Mouse (Mus musculus): ENCODE data around the gene Gys2.

The Gys2 gene

DNA sequence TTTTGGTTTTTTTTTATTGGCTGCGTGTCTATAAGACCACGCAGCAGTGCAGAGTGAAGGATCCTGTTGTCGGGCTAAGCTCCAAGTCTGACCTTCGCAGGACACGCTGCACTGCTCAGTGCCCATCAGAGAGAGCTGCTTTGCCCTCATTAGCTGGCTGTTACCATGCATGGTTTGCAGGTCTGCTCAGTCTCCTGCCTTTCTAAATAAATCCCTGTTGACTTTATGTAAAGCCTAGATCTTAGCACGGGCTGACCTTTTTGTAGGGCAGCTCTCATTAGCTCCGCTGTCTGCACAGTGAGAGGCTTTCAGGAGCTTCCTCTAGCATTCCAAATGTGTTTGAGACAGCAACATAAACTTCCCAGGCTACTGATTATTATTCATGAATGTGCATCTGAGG lies 14.9 kb downstream of the Gys2 start:
- DNase-seq (ENCODE audit: low spot score): no peak

DNA sequence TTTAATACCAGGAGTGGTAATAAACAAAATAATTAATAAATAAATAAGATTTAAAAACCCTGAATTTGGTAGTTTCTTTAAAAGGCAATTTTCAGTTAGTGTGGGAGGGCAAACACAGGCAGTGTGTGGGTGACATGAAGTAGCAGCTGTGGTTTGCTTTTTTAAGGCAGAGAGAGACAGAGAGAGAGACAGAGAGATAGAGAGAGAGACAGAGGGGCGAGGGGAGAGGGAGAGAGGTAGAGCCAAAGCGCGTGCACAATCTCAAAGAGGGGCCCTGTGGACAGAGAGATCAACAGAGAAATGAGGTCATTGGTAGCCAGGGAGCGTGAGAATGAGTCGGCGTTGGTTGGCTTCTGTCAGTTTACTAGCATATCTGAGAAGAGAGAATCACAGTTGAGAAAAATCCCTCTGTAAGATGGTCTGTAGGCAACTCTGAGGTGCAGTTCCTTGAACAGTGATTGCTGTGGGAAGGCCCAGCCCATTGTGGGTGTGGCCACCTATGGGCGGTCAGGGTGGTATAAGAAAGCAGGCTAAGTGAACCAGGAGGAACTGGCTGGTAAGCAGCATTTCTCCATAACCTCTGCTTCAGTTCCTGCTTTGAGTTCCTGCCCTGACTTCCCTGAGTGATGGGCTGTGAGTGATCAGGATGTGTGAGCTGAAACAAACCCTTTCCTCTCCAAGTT lies 17.5 kb downstream of the Gys2 start:
- no peak for DNase-seq (ENCODE audit: low spot score)

DNA sequence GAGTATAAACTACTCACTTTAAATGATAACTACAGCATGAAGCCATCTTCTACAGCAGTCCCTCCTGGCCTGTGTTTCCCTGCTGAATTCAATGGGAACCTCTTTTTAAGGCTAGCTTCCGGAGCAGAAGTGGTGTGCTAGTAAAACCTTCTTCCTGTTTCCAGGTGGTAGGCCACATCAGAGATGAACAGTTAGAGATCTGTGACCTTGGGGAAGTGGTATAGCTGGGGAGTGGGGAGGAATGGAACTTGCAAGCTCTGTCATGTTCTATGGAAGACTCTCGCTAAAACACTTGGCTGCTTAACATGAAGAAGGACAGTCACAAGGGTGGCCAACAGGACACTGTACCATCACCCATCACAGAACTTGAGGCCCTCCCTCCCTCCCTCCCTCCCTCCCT lies 19.6 kb downstream of the Gys2 start:
- no peak for DNase-seq (ENCODE audit: low spot score)

DNA sequence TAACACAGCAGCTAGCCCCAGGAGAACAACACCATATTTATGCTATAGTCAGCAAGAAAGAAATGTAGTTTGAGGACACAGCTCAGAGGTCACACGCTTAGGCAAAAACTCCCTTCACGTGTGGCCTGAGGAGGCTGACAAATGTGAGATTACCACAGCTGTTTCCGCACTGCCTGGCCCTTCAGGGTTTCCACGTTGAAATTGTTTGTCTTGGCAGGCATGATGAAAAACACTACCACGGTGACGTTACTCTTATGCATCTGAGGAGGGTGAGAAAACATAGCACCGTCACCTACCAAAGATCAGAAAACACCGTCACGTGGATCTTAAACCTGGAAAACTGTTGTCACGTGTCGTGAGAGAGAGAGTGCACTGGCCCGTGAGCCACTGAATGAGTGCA lies 21.5 kb downstream of the Gys2 start:
- DNase-seq (ENCODE audit: low spot score): no peak

DNA sequence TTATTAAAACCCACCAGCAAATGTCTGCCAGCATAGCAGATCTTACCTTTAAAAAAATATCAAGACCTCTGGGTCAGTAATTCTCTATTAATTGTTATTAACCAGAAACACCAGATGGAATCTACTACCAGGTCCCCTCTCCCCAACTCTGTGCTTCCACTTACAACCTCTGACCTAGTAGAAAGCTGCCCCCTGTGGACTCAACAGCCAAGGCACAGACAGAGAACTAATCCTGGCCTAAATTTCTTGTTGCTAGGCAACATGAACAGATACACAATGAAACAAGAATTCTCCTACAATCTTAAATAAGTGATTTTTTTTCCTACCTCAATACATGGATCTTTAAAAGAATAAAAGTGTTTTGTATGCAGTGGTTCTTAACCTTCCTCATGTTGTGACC lies 43.8 kb downstream of the Gys2 start:
- no peak for DNase-seq (ENCODE audit: low spot score)

DNA sequence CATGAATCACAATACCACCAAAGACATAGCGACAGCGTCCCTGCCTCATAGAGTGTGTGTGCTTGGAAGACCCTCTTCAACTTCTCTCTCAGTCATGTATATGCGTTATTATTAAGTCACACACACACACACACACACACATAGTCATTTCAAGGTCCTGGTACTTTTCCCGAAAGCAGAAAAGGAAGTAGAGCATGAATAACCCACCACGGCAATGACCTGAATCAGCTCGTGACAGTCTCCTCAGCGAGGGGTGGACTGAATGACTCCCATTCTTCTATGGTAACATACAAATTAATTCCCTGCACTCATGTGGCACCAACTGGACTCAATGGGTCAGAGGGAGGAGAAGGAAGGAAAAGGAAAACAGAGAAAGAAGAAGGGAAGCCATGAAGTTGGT lies 47.9 kb downstream of the Gys2 start:
- DNase-seq (ENCODE audit: low spot score): no peak

DNA sequence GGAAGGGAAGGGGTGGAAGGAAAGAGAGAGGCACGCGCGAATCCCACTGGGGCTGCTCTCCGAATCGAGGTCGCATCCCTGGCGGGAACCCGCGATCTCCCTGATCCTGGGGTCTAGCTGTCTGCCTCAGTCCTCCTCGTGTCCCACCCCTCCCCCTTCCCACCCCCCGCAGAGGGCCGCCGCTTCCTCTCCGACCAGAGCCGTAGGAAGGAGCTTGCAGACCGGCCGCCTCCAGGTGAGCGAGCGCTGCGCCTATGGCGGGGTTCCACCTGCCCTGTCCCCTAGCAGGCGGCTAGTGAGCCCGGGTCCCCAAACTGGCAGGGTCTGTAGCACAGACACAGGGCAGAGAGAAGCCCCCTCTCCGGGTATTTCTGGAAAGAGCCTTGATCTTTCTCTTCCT lies 58.3 kb downstream of the Gys2 start:
- DNase-seq (ENCODE audit: low spot score): peak; percentile 43

DNA sequence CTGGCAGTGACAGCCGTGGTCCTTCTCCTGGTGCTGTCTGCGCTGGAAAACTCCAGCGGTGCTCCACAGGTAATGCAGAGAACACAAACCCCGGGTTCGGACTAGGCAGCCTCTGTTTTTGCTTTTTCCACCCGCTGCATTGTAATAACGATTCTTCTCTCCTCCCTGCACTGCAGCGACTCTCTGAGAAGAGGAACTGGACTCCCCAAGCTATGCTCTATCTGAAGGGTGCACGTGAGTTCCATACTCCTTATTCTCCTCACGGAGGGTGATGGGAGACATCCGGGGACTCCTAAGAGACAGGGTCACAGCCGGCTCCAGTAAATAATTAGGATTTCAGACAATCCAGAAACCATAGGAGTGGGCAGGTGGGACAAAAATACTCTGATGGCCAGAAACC lies 59.1 kb downstream of the Gys2 start:
- DNase-seq (ENCODE audit: low spot score): no peak

DNA sequence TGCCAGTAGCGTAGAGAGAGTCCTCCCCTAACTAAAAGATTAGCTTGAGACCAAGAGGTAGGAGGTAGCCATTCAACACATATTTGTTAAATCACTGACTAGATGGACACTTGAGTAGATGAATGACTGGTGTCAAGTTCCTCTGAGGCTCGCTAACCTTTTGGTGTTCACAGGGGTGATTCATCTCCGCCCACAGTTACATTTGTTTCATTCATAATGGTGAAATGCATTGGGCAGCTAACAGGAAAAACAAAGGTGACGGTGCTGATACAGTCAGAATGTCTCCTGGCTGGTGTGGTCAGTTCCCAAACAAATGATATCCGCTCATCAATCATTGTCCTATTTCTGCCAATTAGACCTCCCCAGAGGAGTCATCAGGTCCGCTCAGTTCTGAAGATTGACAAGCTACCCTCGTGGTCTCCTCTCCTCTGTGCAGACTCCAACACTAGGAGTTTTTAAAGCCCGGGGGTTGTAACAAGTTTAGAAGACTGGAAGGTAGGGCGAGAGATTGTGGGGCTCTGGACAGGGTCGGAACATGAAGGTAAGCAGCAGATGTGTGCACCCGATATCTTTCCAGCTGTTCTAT lies 59.9 kb downstream of the Gys2 start, which contains the start of gene Spx:
Spx (plus strand) TSS at position 536 of the 586 bp plus-strand sequence.
- no peak for DNase-seq (ENCODE audit: low spot score)

DNA sequence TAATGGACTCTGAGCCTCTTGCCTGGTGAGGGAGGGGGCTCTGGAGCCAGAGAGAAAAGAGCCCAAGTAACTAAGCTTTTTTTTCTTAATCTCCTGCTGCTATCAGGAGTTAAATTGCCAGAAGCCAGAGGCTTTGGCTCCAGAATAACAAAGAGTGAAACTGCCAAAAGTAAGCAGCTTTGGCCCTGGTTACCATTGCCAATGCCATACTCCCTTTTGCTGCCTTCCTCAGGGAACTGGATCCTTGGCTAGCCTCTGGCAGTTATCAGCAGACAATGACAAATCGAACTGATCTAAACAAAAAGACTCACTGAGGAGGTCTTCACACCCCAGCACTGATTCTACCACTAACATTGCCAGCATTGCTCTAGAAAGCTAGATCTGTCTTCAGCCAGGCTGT lies 61.8 kb downstream of the Gys2 start:
- no peak for DNase-seq (ENCODE audit: low spot score)

DNA sequence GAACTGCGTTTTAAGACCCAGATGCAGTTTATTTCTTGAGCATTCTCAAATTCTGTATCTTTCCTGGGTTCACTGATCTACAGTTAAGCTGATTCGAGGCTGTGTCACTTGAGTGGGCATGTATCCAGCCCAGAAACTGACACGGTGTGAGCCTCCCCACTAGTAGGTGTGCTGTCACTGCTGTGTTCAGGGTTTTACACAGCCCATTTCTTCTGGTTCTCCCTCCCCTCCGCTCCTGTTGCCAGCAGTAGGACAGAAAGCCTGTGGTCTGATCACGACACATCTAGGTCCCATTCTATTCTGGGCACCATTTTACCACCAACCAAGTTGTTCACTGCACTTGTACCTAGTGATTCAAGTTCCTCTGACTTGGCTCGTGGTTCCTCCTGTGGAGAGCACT lies 77.2 kb downstream of the Gys2 start:
- DNase-seq (ENCODE audit: low spot score): no peak

DNA sequence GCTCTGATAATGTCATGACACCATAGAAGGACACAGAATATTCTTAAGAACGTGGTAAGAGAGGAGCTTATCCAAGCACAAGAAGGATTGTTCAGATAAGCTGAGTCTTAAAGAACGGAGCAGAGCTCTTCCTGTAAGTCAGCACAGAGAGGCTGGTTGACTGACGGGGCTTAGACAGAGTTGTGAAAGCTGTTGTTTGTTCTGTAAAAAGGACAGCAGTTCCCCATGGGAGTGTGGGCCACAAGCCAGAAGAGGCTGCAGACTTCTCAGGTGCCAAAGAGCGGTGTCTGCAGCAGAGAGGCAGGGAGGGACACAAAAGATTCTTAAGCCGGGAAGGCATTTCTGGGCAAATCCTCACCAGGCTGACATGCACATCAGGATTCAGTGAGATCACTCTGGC lies 78.2 kb downstream of the Gys2 start:
- DNase-seq (ENCODE audit: low spot score): no peak

DNA sequence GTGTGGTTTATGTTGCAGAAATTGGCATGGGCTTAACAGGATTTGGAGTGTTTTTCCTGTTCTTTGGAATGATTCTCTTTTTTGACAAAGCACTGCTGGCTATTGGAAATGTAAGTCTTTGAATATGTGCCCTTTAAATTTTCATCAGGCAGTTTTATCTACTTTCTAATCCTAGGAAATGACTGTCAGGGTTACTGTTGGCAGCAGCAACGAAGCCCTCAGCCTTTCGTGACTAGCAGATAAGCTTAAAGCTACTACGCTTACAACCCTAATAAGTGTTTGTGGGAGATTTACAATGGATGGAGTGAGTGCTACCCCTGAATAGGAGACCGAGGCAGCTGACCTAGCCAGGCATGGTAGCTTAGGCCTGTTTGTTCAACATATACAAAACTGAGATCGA lies 80.6 kb downstream of the Gys2 start:
- DNase-seq (ENCODE audit: low spot score): no peak

DNA sequence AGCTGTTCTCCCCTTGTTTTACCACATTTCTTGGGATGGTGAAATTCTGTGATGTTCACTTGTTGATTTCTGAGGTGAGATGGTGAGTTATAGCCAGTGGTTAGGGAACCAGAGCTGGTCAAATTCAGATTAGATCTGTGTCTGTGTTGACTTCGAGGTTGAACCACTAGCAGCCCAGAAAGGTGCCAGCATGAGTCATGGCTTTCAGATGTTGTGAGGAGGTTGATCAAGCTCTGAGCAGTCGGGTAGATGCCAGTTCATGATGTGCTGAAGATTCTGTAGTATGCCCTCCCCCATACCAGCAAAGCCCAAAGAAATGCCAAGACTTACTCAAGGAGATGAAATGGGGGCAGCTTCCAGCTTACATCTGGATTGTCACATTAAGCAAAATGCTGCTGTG lies 83.8 kb downstream of the Gys2 start:
- no peak for DNase-seq (ENCODE audit: low spot score)

DNA sequence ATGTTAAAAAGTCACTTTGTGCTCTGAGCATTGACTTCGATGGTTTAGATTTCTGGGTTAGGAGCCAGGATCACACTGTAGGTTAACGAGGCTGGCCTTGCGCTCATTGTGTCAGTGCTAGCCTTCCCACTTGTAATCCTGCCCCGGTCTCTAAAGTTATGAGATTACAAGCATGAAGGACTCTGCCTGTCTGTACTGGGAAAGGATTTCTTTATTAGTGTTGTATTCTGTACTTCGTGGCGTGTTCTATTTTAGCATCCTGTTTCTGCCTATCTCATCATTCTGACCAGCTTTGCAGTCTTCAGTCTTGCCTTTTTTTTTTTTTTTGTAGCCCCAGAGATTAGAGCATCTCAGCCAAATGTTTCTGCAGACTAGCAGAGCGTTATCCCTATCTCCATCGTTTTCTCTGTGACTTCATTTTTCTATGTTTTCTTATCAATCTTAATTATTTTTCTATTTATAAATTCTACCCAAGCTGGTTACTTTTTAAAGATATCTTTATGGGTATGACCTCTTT lies 85.1 kb downstream of the Gys2 start:
- no peak for DNase-seq (ENCODE audit: low spot score)

DNA sequence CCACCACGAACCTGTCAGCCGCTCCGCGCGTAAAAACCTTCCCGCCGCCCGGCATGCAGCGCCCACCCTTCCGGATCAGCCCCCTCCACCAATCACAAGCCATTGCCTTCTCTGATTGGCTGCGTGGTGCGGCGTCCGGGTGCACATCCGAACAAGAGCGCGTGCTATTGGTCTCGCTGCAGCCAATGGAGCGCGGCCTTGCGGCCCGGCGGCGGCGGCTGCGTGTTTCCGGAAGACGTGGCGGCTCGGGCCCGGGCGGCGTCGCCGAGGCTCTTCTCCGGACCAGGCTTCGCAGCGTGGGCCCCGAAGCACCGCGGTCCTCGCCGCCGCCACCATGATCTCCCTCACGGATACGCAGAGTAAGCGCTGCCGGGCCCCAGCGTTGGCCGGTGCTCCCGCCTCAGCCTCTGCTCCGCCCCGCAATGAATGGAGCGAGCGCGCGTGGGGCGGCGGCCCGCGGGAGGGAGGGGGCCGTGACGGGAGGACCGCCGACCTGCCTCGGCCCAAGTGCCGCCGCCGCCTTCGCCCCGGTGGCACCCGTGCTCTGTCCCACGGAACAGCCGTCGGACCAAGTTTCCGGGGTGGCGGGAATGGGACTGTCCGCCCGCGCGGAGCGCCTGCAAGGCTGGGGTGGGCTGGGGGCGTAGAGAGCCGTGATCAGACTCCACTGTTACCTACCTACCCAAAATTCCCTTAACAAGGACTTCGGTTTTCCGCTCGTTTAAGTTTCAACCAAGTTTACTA lies 85.7 kb downstream of the Gys2 start, which contains the start of the genes Recql and Golt1b:
Recql (minus strand) TSS at position 77 of the 744 bp plus-strand sequence.
Golt1b (plus strand) TSS at position 211 of the 744 bp plus-strand sequence.
- peak; percentile 98 for DNase-seq (ENCODE audit: low spot score)

DNA sequence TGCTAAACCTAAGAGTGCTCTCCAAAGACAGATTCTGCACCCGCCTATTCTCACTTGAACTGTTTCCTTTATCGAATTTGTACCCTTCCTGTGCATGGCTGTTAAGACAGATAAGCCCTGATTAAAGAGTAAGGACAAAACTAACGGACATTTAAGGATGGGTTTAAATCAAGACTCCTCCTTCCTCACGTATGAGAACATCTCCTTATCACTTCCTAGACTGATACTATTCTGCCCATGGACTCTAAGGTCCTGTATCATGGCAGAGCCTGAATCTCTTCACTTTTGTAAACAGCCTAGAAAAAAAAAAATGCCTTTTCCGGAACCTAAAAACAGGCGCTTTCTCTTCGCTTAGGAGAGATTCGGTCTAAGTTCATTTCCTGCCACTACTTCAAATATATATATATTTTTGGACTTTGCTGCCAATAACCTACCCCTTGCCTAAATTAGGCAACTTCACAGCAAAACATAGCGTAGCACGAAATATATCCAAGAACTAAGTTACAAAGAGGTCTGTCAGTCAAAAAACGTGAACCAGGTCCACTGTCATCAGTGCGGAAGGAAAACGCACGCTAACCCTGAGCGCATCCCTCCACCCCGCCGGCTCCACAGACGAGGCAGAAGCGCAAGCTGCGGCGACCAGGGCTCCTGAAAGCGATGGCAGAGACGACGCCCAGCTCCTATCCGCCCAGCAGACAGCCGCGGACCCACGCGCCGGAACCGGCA lies 86.5 kb downstream of the Gys2 start:
- DNase-seq (ENCODE audit: low spot score): no peak

DNA sequence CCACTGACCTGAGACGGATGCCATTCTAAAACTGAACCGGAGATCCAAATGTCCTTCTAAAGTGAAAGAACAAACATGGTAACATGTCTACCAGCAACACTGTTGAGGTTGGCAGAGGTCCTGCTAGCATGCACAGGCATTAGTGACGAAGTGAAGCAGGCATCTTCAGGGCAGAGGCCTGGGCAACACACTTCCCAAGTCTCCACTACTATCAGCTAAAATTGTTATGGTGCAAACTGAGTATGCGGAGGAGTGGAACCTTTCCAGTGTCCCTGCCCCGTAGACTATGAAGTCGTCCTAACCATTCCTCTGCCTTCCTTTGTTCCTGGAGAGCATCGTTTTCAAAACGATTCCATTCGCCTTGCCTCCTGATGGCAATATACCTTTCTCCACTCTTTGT lies 88.4 kb downstream of the Gys2 start:
- DNase-seq (ENCODE audit: low spot score): no peak

DNA sequence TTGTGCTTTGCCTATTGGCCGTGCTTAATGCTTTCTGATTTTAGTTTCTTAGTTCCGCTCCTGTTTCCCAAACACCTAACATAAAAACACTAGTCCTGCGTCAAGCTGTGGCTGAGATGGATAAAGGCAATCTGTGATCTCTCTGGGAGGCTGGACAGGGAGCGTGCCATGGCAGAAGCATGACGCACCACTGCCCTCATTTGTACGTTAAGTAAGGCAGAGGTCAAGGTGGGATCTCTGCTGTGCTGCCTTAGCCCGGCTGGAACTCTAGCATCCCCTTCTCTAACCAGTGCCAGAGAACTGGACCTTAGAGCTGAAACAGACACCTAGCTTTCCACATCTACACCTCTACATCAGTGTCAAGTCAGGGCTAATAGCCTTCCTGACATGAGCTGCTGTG lies 91.3 kb downstream of the Gys2 start:
- no peak for DNase-seq (ENCODE audit: low spot score)

DNA sequence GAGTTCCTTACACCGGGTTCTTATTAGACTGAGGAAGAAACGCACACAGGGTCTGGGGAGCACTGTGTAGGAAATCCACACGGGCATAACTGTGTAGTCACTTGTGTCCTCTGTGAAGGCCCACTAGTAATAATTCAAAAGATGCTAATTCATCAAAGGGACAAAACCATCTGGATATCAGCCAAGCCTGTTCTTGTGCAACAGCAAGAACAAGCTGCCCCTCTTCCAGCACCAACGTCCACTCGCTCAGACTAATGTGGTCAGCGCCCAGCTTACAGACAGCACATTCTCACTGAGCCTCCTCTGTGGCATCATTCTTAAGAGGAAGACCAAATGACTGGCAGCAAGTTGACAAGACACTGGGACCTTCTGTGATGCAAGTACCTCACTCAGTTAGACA lies 92.9 kb downstream of the Gys2 start:
- DNase-seq (ENCODE audit: low spot score): no peak

DNA sequence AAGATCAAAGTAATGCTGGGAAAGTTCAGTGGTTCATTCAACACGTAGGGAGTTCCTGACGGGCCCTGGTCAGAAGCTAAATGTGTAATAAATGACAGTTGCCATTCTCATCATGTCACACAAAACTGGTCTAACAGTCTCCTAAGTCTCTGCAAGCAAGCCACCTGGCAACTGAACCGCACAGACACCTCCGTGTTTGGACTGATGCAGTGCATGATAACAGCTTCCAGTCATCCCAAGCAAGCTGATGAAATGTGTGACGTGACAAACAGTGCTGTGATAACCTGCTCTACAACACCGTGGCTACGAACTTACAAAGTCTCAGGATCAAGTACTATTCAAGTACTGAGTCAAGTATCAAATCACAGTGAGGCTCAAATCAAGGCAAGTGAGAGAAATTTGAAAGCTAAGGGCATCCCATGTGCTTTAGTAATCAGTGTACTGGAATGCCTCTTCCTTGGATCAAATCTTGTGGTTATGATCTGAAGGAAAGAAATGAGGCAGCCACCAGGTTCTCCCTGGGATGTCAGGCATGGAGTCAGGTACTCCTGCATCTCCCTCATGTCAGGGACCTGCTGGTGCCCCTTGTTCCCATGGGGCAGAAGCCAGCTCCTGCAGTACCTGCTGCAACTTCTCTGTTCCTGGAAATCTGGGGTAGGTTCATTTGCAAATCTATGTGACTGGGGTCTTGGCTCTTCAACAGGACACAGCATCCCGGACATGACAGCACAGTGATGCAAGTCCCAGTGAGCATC lies 94.2 kb downstream of the Gys2 start:
- DNase-seq (ENCODE audit: low spot score): no peak

DNA sequence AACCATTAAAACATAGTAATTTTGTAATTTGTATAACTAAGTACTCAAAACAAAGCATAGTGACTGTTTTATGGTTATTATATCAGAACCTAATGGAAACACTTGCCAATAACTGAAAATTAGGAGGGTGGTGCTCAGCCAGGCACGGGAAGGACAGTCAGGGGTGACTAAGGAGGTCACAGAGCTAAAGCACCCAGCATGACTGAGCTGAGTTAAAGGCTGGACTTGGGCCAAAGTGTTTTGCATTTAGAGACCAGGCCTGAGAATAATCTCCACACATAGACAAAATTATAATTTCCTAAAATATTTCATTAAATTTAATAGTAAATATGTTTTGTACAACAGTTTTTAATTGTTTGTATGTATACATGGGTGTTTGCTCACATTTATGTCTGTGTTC lies 95.8 kb downstream of the Gys2 start:
- DNase-seq (ENCODE audit: low spot score): no peak

Data from testis, postnatal 10 days (tissue).